Mouse (Mus musculus) forebrain, embryonic 14.5 days (tissue): ENCODE data around the gene Eps15l1. TPM values are rescaled to one million over a fixed set of nuclear protein-coding genes. Genes with fewer than 3 reads are reported as not detected.

Source experiments
- ATAC-seq: fragments of 200-750 bp; cut with Nextera tagmentation; 2 replicates; pipeline ENCODE4 v1.8.0; 2017; ENCODE audit warnings: mild to moderate bottlenecking, moderate library complexity
- DNase-seq: peaks from one replicate; pipeline ENCODE4 v3.0.0-alpha.2; 2015; ENCODE audit warnings: low spot score
- H3K27ac ChIP-seq: fragments of 300-500 bp; sonication (generic); 2 replicates; pipeline ENCODE4 v1.5.1; 2014; ENCODE audit warnings: low read depth, mild to moderate bottlenecking, control low read depth, low read length, moderate library complexity
- H3K27me3 ChIP-seq: fragments of 300-500 bp; sonication (generic); replicated peaks from 2 replicates; pipeline ENCODE4 v1.6.1; 2014; ENCODE audit warnings: low read length, control low read depth, mixed read lengths; ENCODE audit not compliant: control insufficient read depth, insufficient read depth
- H3K36me3 ChIP-seq: fragments of 300-500 bp; sonication (generic); 2 replicates; pipeline ENCODE4 v1.6.1; 2014; ENCODE audit warnings: low read length, control low read depth; ENCODE audit not compliant: control insufficient read depth, insufficient read depth
- H3K4me1 ChIP-seq: fragments of 300-500 bp; sonication (generic); 2 replicates; pipeline ENCODE4 v1.6.1; 2014; ENCODE audit warnings: antibody characterized with exemption, low read length, control low read depth; ENCODE audit not compliant: control insufficient read depth, insufficient read depth
- H3K4me2 ChIP-seq: fragments of 300-500 bp; sonication (generic); 2 replicates; pipeline ENCODE4 v1.6.1; 2014; ENCODE audit warnings: mild to moderate bottlenecking, control low read depth, low read length
- H3K4me3 ChIP-seq: fragments of 300-500 bp; sonication (generic); 2 replicates; pipeline ENCODE4 v1.5.1; 2014; ENCODE audit warnings: low read depth, low read length, control low read depth
- H3K9ac ChIP-seq: fragments of 300-500 bp; sonication (generic); 2 replicates; pipeline ENCODE4 v1.6.1; 2014; ENCODE audit warnings: mild to moderate bottlenecking, low read length, control low read depth, moderate library complexity
- H3K9me3 ChIP-seq: fragments of 300-500 bp; sonication (generic); replicated peaks from 2 replicates; pipeline ENCODE4 v1.6.1; 2016; ENCODE audit warnings: low read length, control low read depth, mixed read lengths; ENCODE audit not compliant: control insufficient read depth
- WGBS: fragments of 180-500 bp; shearing (Covaris S2); extraction: QIAGEN DNeasy Blood & Tissue Kit; methylation state at CpG from one replicate; pipeline ENCODE4 v1.1.7; 2014; 5-methylcytosine and 5-hydroxymethylcytosine counted together
- polyA plus RNA-seq: library from polyadenylated mRNA; unstranded; fragments of >200 nt; fragmentation: Nextera tagmentation; extraction: Ambion mirVana; gene quantifications from 2 replicates; pipeline ENCODE4 v1.2.1, GENCODE M21; 2014

Gene Eps15l1
- polyA plus RNA-seq, 1 experiment from 2014 or later = 57.8 TPM

DNA sequence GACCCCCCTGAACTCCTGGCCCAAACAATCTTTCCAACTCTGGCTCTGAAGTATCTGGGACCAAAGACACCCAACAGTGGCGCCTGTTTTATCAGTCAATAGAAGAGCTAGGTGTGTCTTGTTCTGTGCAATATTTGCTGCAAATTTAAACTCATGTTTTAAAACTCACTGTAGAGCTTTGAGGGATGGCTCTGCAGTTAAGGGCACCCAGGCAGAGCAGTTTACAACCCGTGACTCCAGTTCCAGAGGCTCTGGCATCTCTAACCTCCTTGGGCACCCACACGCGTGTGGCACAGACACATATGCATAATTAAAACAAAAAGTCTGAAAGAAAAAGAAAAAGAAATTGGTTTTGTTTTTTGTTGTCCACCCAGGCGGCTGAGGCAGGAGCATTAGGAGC lies 119.8 kb downstream of the Eps15l1 start:
- no peak overlapping the region for H3K4me2 ChIP-seq
- H3K27me3 ChIP-seq = no peaks in the 10 kb centered on the region
- H3K9ac ChIP-seq = no peak overlapping the region
- 82% methylated on average over 5 of the region's 5 CpGs for WGBS
- no peak overlapping the region for H3K27ac ChIP-seq
- no peaks in the 10 kb centered on the region for H3K36me3 ChIP-seq
- no peaks in the 10 kb centered on the region for H3K4me1 ChIP-seq
- no peaks in the 10 kb centered on the region for H3K9me3 ChIP-seq
- DNase-seq = no peak
- no peak overlapping the region for H3K4me3 ChIP-seq
- ATAC-seq = no peak

DNA sequence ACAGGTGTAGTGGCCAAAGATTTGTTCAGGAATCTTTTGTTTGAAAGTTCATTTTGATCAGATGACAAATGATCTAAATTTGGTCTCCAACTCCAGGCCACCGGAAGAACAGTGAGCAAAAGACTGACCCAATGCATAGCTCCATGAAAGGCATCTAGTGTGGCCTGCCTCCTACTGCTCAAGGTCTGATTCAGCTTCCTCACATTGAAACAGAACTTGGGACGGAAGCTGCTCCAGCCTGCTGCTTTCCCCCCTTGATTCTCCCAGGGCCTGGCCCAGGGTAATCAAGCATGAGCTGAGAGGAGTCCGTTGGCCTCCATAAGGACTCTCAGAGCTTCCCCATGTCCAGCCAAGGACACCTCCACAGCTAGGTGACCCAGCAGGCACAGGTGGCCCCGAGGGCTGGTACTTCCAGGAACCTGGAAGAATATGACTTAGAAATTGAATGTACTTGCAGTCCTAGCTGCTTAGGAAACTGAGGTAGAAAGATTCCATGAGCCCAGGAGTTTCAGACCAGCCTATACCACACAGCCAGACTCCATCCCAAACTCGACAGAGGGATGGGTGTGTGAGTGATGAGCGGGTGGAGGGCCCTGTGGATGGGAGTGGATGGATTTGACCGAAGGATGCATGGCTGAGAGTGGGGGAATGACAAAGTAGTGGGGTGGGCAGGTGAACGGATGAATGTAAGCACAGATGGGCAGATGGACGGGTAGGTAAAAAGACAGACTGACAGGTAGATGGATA lies 120.4 kb downstream of the Eps15l1 start:
- ATAC-seq (no peak), DNase-seq (no peak)
- Histone ChIP-seq H3K4me3 (no peak overlapping the region), H3K27me3 (no peaks in the 10 kb centered on the region), H3K9me3 (no peaks in the 10 kb centered on the region), H3K4me2 (no peak overlapping the region), H3K4me1 (no peaks in the 10 kb centered on the region), H3K27ac (no peak overlapping the region), H3K9ac (no peak overlapping the region), H3K36me3 (no peaks in the 10 kb centered on the region)
- 84% methylated on average over 9 of the region's 9 CpGs for WGBS

DNA sequence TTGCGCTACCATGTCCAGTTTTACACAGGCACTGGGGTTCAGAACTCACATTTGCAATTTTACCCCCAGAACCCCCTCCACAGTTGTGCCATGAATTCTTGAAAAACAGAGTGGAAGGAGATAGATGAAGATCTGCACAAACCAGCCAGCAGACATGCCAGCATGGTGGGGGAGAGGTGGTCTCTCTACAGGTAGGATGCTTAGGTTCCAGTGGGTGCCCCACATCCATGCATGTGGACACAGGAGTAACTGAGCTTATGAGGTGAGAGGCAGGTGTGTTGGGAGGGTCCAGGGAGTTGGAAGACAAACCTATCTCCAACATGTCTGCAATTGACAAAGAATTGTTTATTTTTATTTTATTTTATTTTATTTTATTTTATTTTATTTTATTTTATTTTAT lies 122.3 kb downstream of the Eps15l1 start:
- Histone ChIP-seq H3K36me3 (no peaks in the 10 kb centered on the region), H3K27ac (no peak overlapping the region), H3K27me3 (no peaks in the 10 kb centered on the region), H3K4me1 (no peaks in the 10 kb centered on the region), H3K4me2 (no peak overlapping the region), H3K9me3 (no peaks in the 10 kb centered on the region), H3K9ac (no peak overlapping the region), H3K4me3 (no peak overlapping the region)
- DNase-seq = no peak
- ATAC-seq = no peak
- WGBS = 78% methylated on average over 1 of the region's 1 CpGs

DNA sequence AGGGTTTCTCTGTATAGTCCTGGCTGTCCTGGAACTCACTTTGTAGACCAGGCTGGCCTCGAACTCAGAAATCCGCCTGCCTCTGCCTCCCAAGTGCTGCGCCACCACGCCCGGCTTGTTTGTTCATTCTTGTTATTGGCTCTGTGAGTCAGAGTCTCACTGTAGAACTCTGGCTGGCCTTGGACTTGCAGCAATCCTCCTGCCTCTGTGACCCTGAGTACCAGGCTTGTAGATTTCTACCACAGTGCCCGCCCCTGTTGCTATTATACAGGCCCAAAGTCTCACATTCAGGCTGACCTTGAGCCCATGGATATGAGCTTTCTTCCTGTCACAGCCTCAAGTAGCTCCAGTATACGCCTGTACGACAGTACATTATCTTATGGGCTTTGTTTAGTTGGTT lies 124.7 kb downstream of the Eps15l1 start:
- DNase-seq = no peak
- WGBS = 95% methylated on average over 7 of the region's 8 CpGs

DNA sequence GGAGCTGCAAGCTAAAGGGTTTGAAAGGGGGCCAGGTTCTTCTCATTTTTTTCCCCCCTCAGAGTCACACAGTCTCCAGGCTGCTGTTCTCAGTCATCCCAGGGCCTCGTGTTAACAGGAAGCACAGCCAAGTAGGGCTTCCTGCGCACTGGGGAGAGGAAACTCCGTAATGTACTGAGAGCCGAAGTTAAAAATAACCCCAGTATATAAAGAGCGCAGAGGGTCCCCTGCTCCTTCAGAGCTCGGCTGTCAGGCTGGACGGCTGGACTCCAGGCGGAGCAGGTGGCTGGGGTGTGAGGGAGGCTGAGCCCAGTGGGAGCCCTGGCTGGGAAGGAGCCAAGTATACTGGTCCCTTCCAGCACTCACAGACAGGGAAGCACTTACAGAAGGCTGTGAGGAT lies 125.6 kb downstream of the Eps15l1 start:
- DNase-seq = peak; percentile 65
- no peaks in the 10 kb centered on the region for H3K27me3 ChIP-seq
- no peak overlapping the region for H3K4me3 ChIP-seq
- H3K9me3 ChIP-seq = no peaks in the 10 kb centered on the region
- H3K36me3 ChIP-seq = no peaks in the 10 kb centered on the region
- no peak overlapping the region for H3K4me2 ChIP-seq
- 57% methylated on average over 8 of the region's 8 CpGs for WGBS
- H3K9ac ChIP-seq = no peak overlapping the region
- H3K27ac ChIP-seq = no peak overlapping the region; the same call in 1 of the 2 replicates
- peak; percentile 73; the same call in 1 of the 2 replicates for ATAC-seq
- H3K4me1 ChIP-seq = no peaks in the 10 kb centered on the region

More for the DNA sequence above, 124.7 kb downstream of the Eps15l1 start:
- no peaks in the 10 kb centered on the region for H3K4me1 ChIP-seq
- no peak overlapping the region for H3K4me3 ChIP-seq
- no peak overlapping the region for H3K4me2 ChIP-seq
- no peaks in the 10 kb centered on the region for H3K27me3 ChIP-seq
- no peak for ATAC-seq
- no peaks in the 10 kb centered on the region for H3K36me3 ChIP-seq
- no peaks in the 10 kb centered on the region for H3K9me3 ChIP-seq
- H3K27ac ChIP-seq = no peak overlapping the region
- no peak overlapping the region for H3K9ac ChIP-seq

DNA sequence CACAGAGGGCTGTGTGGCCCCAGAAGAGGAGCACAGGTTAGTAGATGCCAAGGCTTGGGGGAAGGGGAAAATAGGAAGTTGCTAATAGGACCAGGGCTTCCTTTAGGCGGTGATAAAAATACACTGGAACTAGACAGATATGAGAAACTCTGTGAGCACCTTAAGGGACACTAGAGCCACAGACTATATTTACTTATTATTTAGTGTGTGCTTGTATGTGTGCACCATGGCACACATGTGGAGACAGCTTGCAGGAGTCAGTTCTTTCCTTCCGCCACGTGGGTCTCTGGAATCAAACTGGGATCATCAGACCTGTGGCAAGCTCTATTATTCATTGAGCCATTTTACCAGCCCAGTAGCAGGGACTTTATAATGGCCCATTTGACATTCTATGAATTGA lies 126.1 kb downstream of the Eps15l1 start:
- Histone ChIP-seq H3K36me3 (no peaks in the 10 kb centered on the region), H3K4me2 (no peak overlapping the region), H3K27ac (no peak overlapping the region), H3K9ac (no peak overlapping the region), H3K27me3 (no peaks in the 10 kb centered on the region), H3K4me1 (no peaks in the 10 kb centered on the region), H3K9me3 (no peaks in the 10 kb centered on the region), H3K4me3 (no peak overlapping the region)
- DNase-seq (no peak), ATAC-seq (no peak)
- 66% methylated on average over 3 of the region's 3 CpGs for WGBS

DNA sequence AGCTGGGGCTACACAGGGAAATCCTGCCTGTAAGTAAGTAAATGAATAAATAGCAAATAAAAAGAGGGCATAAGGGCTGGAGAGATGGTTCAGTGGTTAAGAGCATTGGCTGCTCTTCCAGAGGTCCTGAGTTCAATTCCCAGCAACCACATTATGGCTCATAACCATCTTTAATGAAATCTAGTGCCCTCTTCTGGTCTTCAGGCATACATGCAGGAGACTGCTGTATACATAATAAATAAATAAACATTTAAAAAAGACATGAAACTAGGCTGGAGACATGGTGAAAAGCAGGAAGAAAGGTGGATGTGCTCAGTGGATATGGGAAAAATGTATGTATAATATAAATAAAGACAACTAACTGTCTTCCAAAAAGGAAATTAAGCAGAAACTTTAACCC lies 128.0 kb downstream of the Eps15l1 start:
- H3K27ac ChIP-seq = no peak overlapping the region
- DNase-seq = no peak
- H3K27me3 ChIP-seq = no peaks in the 10 kb centered on the region
- H3K4me3 ChIP-seq = no peak overlapping the region
- no peaks in the 10 kb centered on the region for H3K9me3 ChIP-seq
- no peak overlapping the region for H3K4me2 ChIP-seq
- no peak overlapping the region for H3K9ac ChIP-seq
- H3K36me3 ChIP-seq = no peaks in the 10 kb centered on the region
- no peaks in the 10 kb centered on the region for H3K4me1 ChIP-seq
- ATAC-seq = no peak

DNA sequence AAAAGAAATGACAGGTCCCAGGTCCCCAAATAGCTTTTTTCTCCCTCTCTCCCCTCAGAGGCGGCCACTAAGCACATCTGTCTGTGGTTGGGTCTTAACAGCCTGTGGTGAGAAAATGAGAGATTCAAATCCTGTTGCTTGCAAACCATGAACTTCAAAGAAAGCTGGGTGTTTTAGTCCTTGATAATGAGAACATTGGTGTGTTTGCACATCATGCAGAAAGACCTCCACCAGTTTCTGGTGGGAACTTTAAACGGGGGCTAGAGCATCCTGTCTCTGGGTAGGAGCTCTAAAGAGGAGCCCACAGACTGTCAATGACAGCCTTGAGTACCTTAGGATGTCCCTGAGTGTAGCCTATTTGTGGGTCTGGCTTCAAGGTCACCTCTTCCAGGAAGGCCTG lies 130.2 kb downstream of the Eps15l1 start:
- Histone ChIP-seq H3K9ac (no peak overlapping the region), H3K9me3 (no peaks in the 10 kb centered on the region), H3K4me1 (no peaks in the 10 kb centered on the region), H3K4me2 (no peak overlapping the region), H3K36me3 (no peaks in the 10 kb centered on the region), H3K27ac (no peak overlapping the region), H3K4me3 (no peak overlapping the region), H3K27me3 (no peaks in the 10 kb centered on the region)
- no peak for ATAC-seq
- no peak for DNase-seq
- WGBS = 86% methylated on average over 2 of the region's 2 CpGs
